Mouse (Mus musculus) right cerebral cortex, postnatal 4 days (tissue): ENCODE measurements around the gene 4930435E12Rik.

ENCODE experiments used
- DNase-seq: peaks from one replicate; pipeline ENCODE4 v3.0.0-alpha.2; 2022

Gene 4930435E12Rik

GRCm38 (mm10) chr16:38768386-38768785 lies 60.2 kb downstream of the 4930435E12Rik start:
- no peak for DNase-seq

DNA sequence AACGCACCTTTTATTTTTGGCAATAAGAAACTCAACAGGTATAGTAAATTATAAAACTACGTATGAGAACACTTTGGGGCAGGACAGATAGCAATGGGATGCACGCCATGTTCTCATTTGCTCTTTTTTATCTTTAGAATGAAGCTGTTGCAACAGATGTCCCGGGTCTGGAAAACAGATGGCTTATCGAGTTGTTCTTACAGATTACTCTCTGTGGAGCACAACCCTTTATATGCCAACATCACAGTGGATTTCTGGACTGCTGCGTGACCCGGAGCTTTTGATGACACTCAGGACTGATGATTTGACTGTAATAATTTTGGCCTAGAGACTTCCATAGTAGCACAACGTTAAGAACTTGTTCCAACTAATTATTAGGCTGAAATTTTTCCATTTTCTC lies 60.8 kb downstream of the 4930435E12Rik start:
- DNase-seq, result no peak

DNA sequence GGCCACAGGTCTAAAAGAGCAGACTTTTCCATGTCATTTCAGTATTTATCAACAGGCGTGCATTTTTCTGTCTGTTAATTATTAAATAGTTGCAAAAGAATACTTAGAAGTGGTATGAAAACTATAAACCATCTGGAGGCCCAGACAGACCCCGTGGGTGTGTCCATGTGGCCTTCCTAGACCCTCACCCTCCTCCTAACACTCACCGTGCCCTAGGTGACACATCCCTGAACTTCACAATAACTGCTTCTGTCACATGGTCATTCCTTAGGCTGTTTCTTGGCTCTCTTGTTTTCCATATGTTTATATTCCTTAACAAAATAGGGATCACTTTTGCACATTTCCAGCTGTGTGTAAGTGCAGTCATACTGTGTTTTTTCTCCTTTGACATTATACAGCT lies 61.9 kb downstream of the 4930435E12Rik start:
- DNase-seq, result no peak

GRCm38 (mm10) chr16:38763508-38763907 lies 65.0 kb downstream of the 4930435E12Rik start:
- DNase-seq, result no peak

GRCm38 (mm10) chr16:38762401-38762800 lies 66.1 kb downstream of the 4930435E12Rik start:
- no peak for DNase-seq
